Mouse (Mus musculus) cerebellum, adult 11-12 months (tissue): ENCODE results near the gene Atrip.
A peak's percentile ranks its signal among the peaks of the same experiment; 100 is the strongest.

Experiments used
- DNase-seq: peaks from one replicate; pipeline ENCODE4 v3.0.0; 2022

Gene Atrip

DNA sequence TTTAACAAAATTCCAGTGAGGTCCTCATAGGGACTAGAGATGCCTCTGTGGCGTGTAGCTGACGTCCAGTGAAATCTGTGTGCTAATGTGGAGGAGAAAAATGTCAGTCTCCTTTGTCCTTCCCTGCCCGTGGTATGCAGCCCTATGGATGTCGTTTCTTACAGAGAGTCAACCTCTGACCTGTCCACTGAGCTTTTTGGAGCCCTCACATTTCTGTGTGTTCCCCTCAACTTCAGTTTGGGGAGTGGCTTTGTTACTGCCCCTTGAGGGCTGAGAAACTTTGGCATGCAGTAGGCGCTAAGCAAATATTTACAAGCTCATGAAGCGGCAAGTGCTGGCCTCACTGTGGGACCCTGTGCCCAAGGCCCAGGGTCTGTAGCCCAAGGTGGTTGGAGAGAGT is 23.4 kb upstream of the Atrip start:
- DNase-seq, result no peak

DNA sequence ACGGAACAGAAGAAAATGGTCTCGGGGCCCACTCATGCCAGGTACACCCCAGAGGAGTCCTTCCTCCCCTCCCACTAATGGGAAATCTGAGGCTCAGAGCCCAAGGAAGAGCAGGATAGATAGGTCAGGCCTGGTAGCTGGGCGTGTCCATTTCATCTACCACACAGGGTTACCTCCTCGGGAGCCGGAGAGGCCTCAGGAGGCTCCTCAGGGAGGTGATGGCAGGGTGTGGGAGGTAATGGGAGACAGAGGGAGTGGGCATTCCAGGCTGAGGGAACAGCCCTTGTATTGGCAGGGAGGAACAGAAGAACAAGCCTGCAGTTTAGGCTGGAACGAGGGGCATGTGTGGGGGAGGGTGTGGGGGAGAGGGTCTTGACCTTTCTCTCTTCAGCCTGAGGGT is 22.9 kb upstream of the Atrip start:
- DNase-seq, result no peak

DNA sequence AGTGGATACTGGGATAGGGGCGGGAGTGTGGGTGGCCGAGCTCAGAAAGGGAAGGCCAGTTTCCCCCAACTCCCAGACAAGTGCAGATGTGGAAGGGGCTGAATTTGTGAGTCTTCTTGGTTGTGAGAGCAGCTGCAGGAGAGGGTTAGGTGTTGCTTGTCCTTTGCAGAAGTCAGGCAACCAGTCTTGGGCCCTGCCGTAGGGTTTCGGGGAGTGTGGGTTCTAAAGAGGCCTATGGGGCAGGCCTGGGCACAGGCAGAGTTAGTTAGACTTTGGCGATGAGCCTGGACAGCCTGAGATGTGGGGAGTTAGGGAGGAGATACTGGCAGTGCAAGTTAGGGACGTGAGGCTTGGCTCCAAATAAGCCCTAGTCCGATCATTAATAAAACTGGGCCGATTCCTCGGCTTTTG is 22.3 kb upstream of the Atrip start:
- DNase-seq, result no peak

GRCm38 (mm10) chr9:109095137-109095982 is 21.4 kb upstream of the Atrip start, which contains the start of gene Plxnb1:
Gene Plxnb1, plus strand, starts transcription at chr9:109095389.
- peak; percentile 60 for DNase-seq

DNA sequence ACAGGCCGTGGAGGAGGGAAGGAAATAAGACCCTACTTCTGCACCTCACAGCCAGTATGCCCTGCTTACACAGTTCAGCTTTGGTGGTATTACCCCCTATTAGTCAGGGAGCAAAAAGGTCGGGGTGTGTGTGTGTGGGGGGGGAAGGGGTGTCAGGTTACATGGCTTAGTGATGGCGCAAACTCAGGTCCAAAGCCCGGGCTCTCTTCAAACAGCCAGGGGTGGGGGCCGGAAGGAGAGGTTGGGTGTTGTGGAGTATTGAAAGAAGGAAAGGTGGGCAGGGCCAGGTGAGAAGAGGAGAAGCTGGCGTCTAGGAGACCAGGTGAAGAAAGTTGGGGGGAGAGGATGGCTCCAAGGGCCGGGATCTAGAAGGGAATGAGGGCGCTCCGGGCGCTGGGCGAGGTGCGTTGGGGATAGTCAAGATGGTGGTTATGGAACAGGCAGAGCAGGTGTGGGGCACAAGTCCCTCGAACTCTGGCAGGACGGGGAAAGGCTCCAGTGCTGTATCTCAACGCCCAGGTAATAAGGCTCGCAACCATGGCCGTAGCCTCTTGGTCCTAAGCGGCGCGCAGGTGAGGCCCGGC is 20.7 kb upstream of the Atrip start:
- DNase-seq, result no peak

DNA sequence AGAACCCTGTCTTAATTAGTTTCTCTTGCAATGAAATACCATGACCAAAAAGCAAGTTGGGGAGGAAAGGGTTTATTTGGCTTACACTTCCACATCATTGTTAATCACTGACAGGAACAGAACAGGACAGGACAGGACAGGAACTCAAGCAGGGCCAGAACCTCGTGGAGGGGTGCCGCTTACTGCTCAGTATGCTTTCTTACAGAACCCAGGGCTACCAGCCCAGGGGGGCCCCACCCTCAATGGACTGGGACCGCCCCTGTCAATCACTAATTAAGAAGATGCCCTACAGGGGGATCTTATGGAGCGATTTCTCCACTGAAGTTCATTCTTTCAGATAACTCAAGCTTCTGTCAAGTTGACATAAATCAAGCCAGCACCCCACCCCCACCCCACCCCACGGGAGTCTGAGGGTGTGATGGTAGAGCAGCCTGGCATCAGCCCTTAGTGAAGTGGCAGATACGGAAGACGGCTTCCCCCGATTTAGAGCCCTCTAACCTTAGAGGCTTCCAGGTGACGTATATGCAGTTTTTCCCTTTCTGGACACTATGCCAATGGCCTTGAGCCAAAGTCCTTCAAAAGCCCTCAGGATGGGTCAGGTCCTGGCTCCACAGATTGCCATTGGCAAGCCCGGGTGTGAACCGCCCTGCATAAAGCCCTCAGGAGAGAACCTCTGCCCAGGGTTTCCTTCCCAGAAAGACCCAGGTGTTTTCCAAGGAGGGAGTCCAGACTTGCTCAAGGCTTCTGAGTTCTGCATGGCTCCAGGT is 20.0 kb upstream of the Atrip start:
- no peak for DNase-seq

GRCm38 (mm10) chr9:109092799-109093198 is 18.9 kb upstream of the Atrip start:
- DNase-seq, result no peak

GRCm38 (mm10) chr9:109091802-109092201 is 17.9 kb upstream of the Atrip start:
- no peak for DNase-seq

GRCm38 (mm10) chr9:109090446-109090845 is 16.5 kb upstream of the Atrip start:
- no peak for DNase-seq

DNA sequence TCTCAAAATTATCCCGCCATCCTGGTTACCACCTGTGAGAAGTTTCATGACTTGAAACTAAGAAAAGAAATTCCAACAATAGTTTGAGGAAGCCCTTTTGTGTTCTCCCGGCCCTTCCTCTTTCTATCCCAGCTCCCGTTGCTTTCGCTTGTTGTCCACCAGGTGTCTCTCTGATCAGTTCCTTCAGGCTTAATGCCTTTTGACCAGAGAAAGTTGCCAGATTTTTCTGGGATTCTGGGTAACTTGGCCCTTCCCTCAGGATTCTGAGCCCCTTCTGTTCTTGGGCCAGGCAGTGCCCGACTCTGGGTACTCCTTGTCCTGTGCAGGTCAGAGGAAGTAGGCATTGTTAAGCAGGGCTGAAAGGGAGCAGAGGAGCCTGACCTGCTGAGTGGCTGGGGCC is 14.1 kb upstream of the Atrip start:
- no peak for DNase-seq

- DNase-seq, result no peak
Measured at GRCm38 (mm10) chr9:109084922-109085321, 11.0 kb upstream of the Atrip start.

- DNase-seq, result peak; percentile 87
Measured at GRCm38 (mm10) chr9:109082124-109082800, 8.3 kb upstream of the Atrip start, which contains the start of the genes Ccdc51 and Tma7. Gene Ccdc51, plus strand, starts transcription at chr9:109082493. Gene Tma7, minus strand, starts transcription at chr9:109082587.

DNA sequence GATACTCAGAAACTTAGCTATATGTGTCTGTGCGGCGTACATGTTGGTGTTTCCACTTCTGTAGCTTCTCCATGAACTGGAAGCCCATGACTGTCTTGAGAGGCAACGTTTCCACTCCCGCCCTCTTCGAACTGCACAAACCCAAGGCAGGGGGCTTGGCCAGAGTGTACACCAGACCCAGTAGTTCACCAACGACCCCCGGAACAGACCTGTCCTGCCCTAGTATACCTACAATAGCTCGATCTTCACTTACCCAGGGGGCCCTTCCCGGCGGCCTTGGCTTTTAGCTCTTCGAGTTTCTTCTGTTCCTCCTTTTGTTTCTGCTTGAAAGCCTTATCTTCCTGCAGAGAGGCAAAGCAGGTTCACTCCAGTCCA is 7.8 kb upstream of the Atrip start:
- DNase-seq, result no peak

DNA sequence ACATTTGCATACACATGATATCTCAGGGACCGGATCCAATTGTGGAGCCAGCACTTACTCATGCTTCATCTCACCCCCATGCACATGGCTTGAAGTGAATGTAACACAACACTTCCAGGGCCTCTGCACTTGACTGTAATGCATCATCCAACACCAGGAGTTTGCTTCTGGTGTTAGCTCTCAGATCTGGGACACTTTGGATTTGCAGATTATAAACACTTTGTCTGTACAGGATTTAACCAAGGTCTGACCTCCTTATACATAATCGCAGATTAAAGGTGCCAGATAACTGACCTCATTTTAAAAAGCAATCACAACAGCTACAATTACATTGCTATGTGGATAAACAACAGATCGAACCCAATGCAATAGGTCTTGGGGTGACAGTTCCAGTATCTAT is 6.6 kb upstream of the Atrip start:
- DNase-seq, result no peak

- DNase-seq, result no peak
Measured at GRCm38 (mm10) chr9:109068095-109068735, 5.7 kb downstream of the Atrip start.

DNA sequence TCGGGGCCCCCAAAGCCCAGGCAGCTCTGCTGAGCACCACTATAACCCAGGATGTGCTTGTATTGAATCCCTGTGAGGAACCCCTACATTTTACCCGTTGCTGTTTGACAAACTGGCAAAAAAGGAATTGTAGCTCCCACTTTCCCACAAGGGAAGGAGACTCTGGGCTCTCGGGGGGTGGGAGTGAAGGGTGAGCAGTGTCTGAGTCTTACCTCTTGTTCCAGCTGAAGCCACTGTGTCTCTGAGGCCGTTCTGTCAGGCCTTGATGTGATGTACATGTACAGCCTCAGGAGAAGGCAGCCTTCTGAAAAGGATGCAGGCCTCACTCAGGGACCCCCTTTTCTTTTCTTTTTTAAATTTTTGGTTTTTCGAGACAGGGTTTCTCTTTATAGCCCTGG is 13.0 kb downstream of the Atrip start:
- peak; percentile 8 for DNase-seq

GRCm38 (mm10) chr9:109060184-109060897 is 13.6 kb downstream of the Atrip start:
- peak; percentile 53 for DNase-seq

DNA sequence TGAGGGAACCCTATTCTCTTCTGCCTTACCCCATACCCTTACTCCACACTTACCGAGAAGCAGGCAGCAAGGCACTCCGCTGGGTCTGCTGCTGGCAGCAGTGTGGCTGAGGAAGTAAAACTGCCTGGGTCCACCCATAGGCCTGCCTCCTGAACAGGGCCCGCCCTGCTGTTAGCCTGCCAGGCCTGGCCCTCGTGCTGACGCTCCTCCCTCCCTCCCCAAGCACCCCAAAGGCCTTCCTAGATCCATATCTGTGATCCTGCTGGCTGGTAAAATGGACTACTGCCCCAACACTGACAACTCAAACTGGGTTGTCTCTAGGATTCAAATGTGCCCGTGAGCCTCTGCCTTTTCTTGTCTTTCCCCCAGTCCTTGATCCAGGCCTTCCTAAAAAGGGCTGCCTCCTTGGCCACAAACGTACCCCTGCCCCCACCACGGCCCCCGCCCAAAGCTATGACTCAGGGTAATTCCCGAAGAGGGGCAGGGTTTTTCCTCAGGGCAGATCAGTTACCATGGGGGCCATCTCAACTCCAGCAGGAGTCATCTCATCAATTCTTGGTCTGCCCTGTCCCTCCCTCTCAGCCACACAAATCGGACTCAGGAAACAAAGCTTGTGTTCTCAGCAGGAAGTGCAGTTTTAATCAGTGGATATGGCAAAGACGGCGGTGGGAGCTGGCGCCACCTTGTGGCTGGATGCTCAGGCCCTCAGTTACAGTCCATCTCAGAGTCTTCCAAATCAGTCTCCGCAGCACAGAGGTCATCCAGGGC is 14.6 kb downstream of the Atrip start, which contains the start of gene Trex1:
Trex1 (minus strand) TSS at position 599 of the 768 bp plus-strand sequence.
- DNase-seq, result peak; percentile 84

- DNase-seq, result no peak
Measured at GRCm38 (mm10) chr9:109058006-109058765, 15.7 kb downstream of the Atrip start.

- DNase-seq, result no peak
Measured at GRCm38 (mm10) chr9:109057543-109057942, 16.4 kb downstream of the Atrip start.
